Mouse (Mus musculus) neural tube, embryonic 13.5 days (tissue): Measurements from ENCODE around the gene Ppp1r11. TPM values are rescaled to one million over a fixed set of nuclear protein-coding genes. Genes with fewer than 3 reads are reported as not detected.

Experiments
- ATAC-seq: fragments of 200-750 bp; cut with Nextera tagmentation; 2 replicates; pipeline ENCODE4 v1.8.0; 2017; ENCODE audit warnings: low read depth, mild to moderate bottlenecking, moderate TSS enrichment, moderate library complexity
- H3K27ac ChIP-seq: fragments of 300-500 bp; sonication (generic); replicated peaks from 2 replicates; pipeline ENCODE4 v1.5.1; 2015; ENCODE audit warnings: moderate library complexity, mild to moderate bottlenecking, inconsistent platforms
- H3K27me3 ChIP-seq: fragments of 300-500 bp; sonication (generic); 2 replicates; pipeline ENCODE4 v1.6.1; 2015; ENCODE audit warnings: mild to moderate bottlenecking, inconsistent platforms
- H3K36me3 ChIP-seq: fragments of 300-500 bp; sonication (generic); 2 replicates; pipeline ENCODE4 v1.6.1; 2015; ENCODE audit warnings: mild to moderate bottlenecking, inconsistent platforms
- H3K4me1 ChIP-seq: fragments of 300-500 bp; sonication (generic); replicated peaks from 2 replicates; pipeline ENCODE4 v1.6.1; 2015; ENCODE audit warnings: inconsistent platforms
- H3K4me2 ChIP-seq: fragments of 300-500 bp; sonication (generic); 2 replicates; pipeline ENCODE4 v1.6.1; 2015; ENCODE audit warnings: inconsistent platforms, mild to moderate bottlenecking, moderate library complexity
- H3K4me3 ChIP-seq: fragments of 300-500 bp; sonication (generic); 2 replicates; pipeline ENCODE4 v1.5.1; 2015; ENCODE audit warnings: mild to moderate bottlenecking, inconsistent platforms
- H3K9ac ChIP-seq: fragments of 300-500 bp; sonication (generic); 2 replicates; pipeline ENCODE4 v1.6.1; 2015; ENCODE audit warnings: moderate library complexity, mild to moderate bottlenecking, inconsistent platforms
- H3K9me3 ChIP-seq: fragments of 300-500 bp; sonication (generic); 2 replicates; pipeline ENCODE4 v1.6.1; 2016; ENCODE audit warnings: inconsistent platforms
- WGBS: fragments of 180-500 bp; shearing (Covaris S2); methylation state at CpG from one replicate; pipeline ENCODE4 v1.1.7; 2015; 5-methylcytosine and 5-hydroxymethylcytosine counted together
- polyA plus RNA-seq: library from polyadenylated mRNA; unstranded; fragments of >200 nt; fragmentation: Nextera tagmentation; extraction: Ambion mirVana; gene quantifications from 2 replicates; pipeline ENCODE4 v1.2.1, GENCODE M21; 2015

The Ppp1r11 gene
- polyA plus RNA-seq, 1 experiment from 2014 or later: 181 TPM

GRCm38 (mm10) chr17:36930233-36930632 is 21.3 kb downstream of the Ppp1r11 start:
- Histone ChIP-seq H3K36me3 (no peaks in the 10 kb centered on the region), H3K9me3 (no peaks in the 10 kb centered on the region), H3K9ac (no peak overlapping the region), H3K4me2 (no peak overlapping the region), H3K4me3 (no peak overlapping the region), H3K27me3 (no peaks in the 10 kb centered on the region), H3K27ac (no peak overlapping the region), H3K4me1 (no peaks in the 10 kb centered on the region)
- no peak for ATAC-seq
- WGBS: 60% methylated on average over 6 of the region's 6 CpGs

GRCm38 (mm10) chr17:36929236-36929932 is 22.2 kb downstream of the Ppp1r11 start:
- H3K4me1 ChIP-seq: no peaks in the 10 kb centered on the region
- H3K27ac ChIP-seq: no peak overlapping the region
- no peak overlapping the region for H3K9ac ChIP-seq
- H3K4me2 ChIP-seq: no peak overlapping the region
- no peaks in the 10 kb centered on the region for H3K36me3 ChIP-seq
- no peaks in the 10 kb centered on the region for H3K27me3 ChIP-seq
- 83% methylated on average over 12 of the region's 12 CpGs for WGBS
- ATAC-seq: no peak
- H3K4me3 ChIP-seq: no peak overlapping the region
- no peaks in the 10 kb centered on the region for H3K9me3 ChIP-seq

- no peak overlapping the region for H3K9ac ChIP-seq
- H3K4me1 ChIP-seq: no peaks in the 10 kb centered on the region
- 68% methylated on average over 10 of the region's 10 CpGs for WGBS
- ATAC-seq: no peak
- H3K4me2 ChIP-seq: no peak overlapping the region
- no peak overlapping the region for H3K27ac ChIP-seq
- H3K9me3 ChIP-seq: no peaks in the 10 kb centered on the region
- no peak overlapping the region for H3K4me3 ChIP-seq
- no peaks in the 10 kb centered on the region for H3K36me3 ChIP-seq
- H3K27me3 ChIP-seq: no peaks in the 10 kb centered on the region
These were observed 23.9 kb downstream of the Ppp1r11 start for GRCm38 (mm10) chr17:36927496-36928120.

- no peak for ATAC-seq
- no peak overlapping the region for H3K27ac ChIP-seq
- H3K9me3 ChIP-seq: no peaks in the 10 kb centered on the region
- H3K9ac ChIP-seq: no peak overlapping the region
- no peaks in the 10 kb centered on the region for H3K4me1 ChIP-seq
- H3K4me2 ChIP-seq: no peak overlapping the region
- no peak overlapping the region for H3K4me3 ChIP-seq
- H3K27me3 ChIP-seq: no peaks in the 10 kb centered on the region
- H3K36me3 ChIP-seq: no peaks in the 10 kb centered on the region
- WGBS: 66% methylated on average over 4 of the region's 4 CpGs
These were observed 28.1 kb downstream of the Ppp1r11 start for GRCm38 (mm10) chr17:36923491-36923890.

- H3K27me3 ChIP-seq: no peaks in the 10 kb centered on the region
- no peaks in the 10 kb centered on the region for H3K36me3 ChIP-seq
- no peak for ATAC-seq
- H3K9me3 ChIP-seq: no peaks in the 10 kb centered on the region
- WGBS: 89% methylated on average over 4 of the region's 4 CpGs
- H3K4me2 ChIP-seq: no peak overlapping the region
- no peaks in the 10 kb centered on the region for H3K4me1 ChIP-seq
- H3K27ac ChIP-seq: no peak overlapping the region
- no peak overlapping the region for H3K9ac ChIP-seq
- no peak overlapping the region for H3K4me3 ChIP-seq
These were observed 28.8 kb downstream of the Ppp1r11 start for GRCm38 (mm10) chr17:36922715-36923114.

- Histone ChIP-seq H3K36me3 (no peaks in the 10 kb centered on the region), H3K27me3 (no peaks in the 10 kb centered on the region), H3K4me2 (no peak overlapping the region), H3K9ac (no peak overlapping the region), H3K27ac (no peak overlapping the region), H3K4me1 (no peaks in the 10 kb centered on the region), H3K4me3 (no peak overlapping the region), H3K9me3 (no peaks in the 10 kb centered on the region)
- 58% methylated on average over 15 of the region's 15 CpGs for WGBS
- ATAC-seq: no peak
These were observed 31.3 kb downstream of the Ppp1r11 start for GRCm38 (mm10) chr17:36920239-36920638.

- H3K4me1 ChIP-seq: no peaks in the 10 kb centered on the region
- no peak overlapping the region for H3K4me3 ChIP-seq
- no peak overlapping the region for H3K27ac ChIP-seq
- H3K9ac ChIP-seq: no peak overlapping the region
- no peak overlapping the region for H3K4me2 ChIP-seq
- H3K9me3 ChIP-seq: no peaks in the 10 kb centered on the region
- no peak for ATAC-seq
- 15% methylated on average over 9 of the region's 9 CpGs for WGBS
- no peaks in the 10 kb centered on the region for H3K27me3 ChIP-seq
- H3K36me3 ChIP-seq: no peaks in the 10 kb centered on the region
These were observed 36.5 kb downstream of the Ppp1r11 start for GRCm38 (mm10) chr17:36915076-36915475.

GRCm38 (mm10) chr17:36914108-36914507 is 37.4 kb downstream of the Ppp1r11 start:
- no peaks in the 10 kb centered on the region for H3K4me1 ChIP-seq
- 0 out of 2 replicates have a peak, but pooled peaks have one; percentile 47 for ATAC-seq
- WGBS: 10% methylated on average over 2 of the region's 2 CpGs
- H3K36me3 ChIP-seq: no peaks in the 10 kb centered on the region
- no peak overlapping the region for H3K4me3 ChIP-seq
- H3K9me3 ChIP-seq: no peaks in the 10 kb centered on the region
- no peak overlapping the region for H3K4me2 ChIP-seq
- H3K27me3 ChIP-seq: no peaks in the 10 kb centered on the region
- H3K27ac ChIP-seq: no peak overlapping the region
- no peak overlapping the region for H3K9ac ChIP-seq

GRCm38 (mm10) chr17:36912031-36912430 is 39.5 kb downstream of the Ppp1r11 start:
- no peak for ATAC-seq

GRCm38 (mm10) chr17:36909802-36910201 is 41.7 kb downstream of the Ppp1r11 start:
- 66% methylated on average over 4 of the region's 4 CpGs for WGBS
- Histone ChIP-seq H3K27me3 (no peaks in the 10 kb centered on the region), H3K4me3 (no peak overlapping the region), H3K4me1 (no peaks in the 10 kb centered on the region), H3K9ac (no peak overlapping the region), H3K27ac (no peak overlapping the region), H3K9me3 (no peaks in the 10 kb centered on the region), H3K36me3 (no peaks in the 10 kb centered on the region), H3K4me2 (no peak overlapping the region)
- no peak for ATAC-seq

More at GRCm38 (mm10) chr17:36912031-36912430, 39.5 kb downstream of the Ppp1r11 start:
- Histone ChIP-seq H3K4me1 (no peaks in the 10 kb centered on the region), H3K36me3 (no peaks in the 10 kb centered on the region), H3K27ac (no peak overlapping the region), H3K4me2 (no peak overlapping the region), H3K9me3 (no peaks in the 10 kb centered on the region), H3K9ac (no peak overlapping the region), H3K4me3 (no peak overlapping the region), H3K27me3 (no peaks in the 10 kb centered on the region)
- 79% methylated on average over 2 of the region's 2 CpGs for WGBS

GRCm38 (mm10) chr17:36908235-36908634 is 43.3 kb downstream of the Ppp1r11 start:
- no peaks in the 10 kb centered on the region for H3K27me3 ChIP-seq
- H3K36me3 ChIP-seq: no peaks in the 10 kb centered on the region
- no peak for ATAC-seq
- H3K4me1 ChIP-seq: no peaks in the 10 kb centered on the region
- H3K9me3 ChIP-seq: no peaks in the 10 kb centered on the region
- no peak overlapping the region for H3K4me2 ChIP-seq
- 58% methylated on average over 1 of the region's 1 CpGs for WGBS
- no peak overlapping the region for H3K4me3 ChIP-seq
- H3K27ac ChIP-seq: no peak overlapping the region
- H3K9ac ChIP-seq: no peak overlapping the region

- Histone ChIP-seq H3K27me3 (no peaks in the 10 kb centered on the region), H3K4me3 (no peak overlapping the region), H3K4me2 (no peak overlapping the region), H3K9ac (no peak overlapping the region), H3K27ac (no peak overlapping the region), H3K4me1 (no peaks in the 10 kb centered on the region), H3K9me3 (no peaks in the 10 kb centered on the region), H3K36me3 (no peaks in the 10 kb centered on the region)
- ATAC-seq: no peak
- WGBS: 80% methylated on average over 3 of the region's 3 CpGs
These were observed 47.9 kb downstream of the Ppp1r11 start for GRCm38 (mm10) chr17:36903651-36904050.

- Histone ChIP-seq H3K4me3 (no peak overlapping the region), H3K27me3 (no peaks in the 10 kb centered on the region), H3K9ac (no peak overlapping the region), H3K36me3 (no peaks in the 10 kb centered on the region), H3K4me1 (no peaks in the 10 kb centered on the region), H3K27ac (no peak overlapping the region), H3K9me3 (no peaks in the 10 kb centered on the region), H3K4me2 (no peak overlapping the region)
- WGBS: 42% methylated on average over 1 of the region's 1 CpGs
- no peak for ATAC-seq
These were observed 50.9 kb downstream of the Ppp1r11 start for GRCm38 (mm10) chr17:36900691-36901090.
